Mouse (Mus musculus): ENCODE results near the gene Myo16.

DNA sequence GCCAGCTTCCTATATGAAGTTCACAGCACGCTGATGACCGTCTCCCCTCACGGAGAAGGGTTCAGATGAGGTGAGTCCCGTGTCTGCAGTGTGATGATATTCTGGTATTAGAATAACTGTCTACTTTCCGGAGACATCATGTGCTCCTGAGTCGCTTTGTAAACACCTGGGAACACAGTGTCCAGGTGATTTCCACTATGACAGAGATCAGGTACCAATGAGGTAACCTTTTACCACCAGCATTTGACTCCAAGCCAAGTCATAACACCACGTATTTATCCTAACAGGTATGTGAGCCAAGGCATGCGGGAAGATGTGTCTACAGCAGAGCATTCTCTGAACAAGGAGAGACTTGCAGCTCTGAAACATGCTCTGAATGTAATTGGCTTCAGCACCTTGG lies 281.8 kb downstream of the Myo16 start:
- TF ChIP-seq POLR2A (IDR thresholded peaks at IDR 0.05; ENCODE audit: insufficient read depth, low read depth, low read length) (no peak), CTCF (IDR thresholded peaks at IDR 0.05) (no peak)

Measured in heart, adult 2 months (tissue).